Mouse (Mus musculus): ENCODE results near the gene Hnrnpa2b1.

DNA sequence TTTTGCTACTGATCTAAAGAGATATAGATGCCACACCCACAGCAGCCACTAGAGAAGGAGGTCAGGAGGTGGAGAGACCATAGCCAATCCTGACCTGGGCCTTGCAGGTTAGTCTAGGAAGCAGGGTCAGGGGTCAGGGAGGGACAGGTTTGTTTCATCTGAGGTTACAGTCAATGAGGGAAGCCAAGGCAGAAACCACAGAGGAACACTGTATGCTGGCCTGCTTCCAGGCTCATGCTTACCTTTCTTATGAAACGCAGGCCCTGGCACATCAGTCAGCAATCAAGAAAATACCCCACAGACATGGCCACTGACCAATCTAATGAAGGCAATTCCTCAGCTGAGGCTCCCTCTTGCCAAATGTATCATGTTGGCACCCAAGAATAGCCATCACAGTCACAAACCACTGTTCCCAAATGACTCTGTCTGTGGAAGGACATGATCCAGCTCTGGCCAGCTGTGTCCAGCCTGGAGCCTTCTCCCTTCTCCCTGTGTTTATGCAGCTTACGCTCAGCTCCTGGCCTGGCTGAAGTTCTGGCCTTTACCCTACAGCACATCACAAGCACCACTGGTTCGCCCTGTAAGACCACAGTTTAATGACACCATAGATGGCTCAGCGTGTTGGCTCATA lies 52.3 kb downstream of the Hnrnpa2b1 start:
- TF ChIP-seq TAL1 (IDR thresholded peaks at IDR 0.05; ENCODE audit: low read length), result no peak
- no peak for TF ChIP-seq GATA1 (IDR thresholded peaks at IDR 0.05; ENCODE audit: low read length)

Measured in erythroblast, embryonic 14.5 days (primary cell).